Mouse (Mus musculus): Measurements from ENCODE around the gene Stx17. TPM values are rescaled to one million over a fixed set of nuclear protein-coding genes. Genes with fewer than 3 reads are reported as not detected.

Stx17 gene
- polyA plus RNA-seq, 1 experiment from 2014 or later = 20.1 TPM

- no peak for ATAC-seq (replicated peaks; ENCODE audit: extremely low read depth, insufficient read depth, low FRiP score)
- Histone ChIP-seq H3K4me3 (ENCODE audit: low read length) (no peak overlapping the region), H3K4me1 (ENCODE audit: control insufficient read depth, insufficient read depth, low read length) (no peaks in the 10 kb centered on the region), H3K9ac (ENCODE audit: low read length) (no peak overlapping the region), H3K36me3 (ENCODE audit: control insufficient read depth, insufficient read depth) (no peaks in the 10 kb centered on the region), H3K9me3 (replicated peaks; ENCODE audit: control insufficient read depth, low read length) (no peaks in the 10 kb centered on the region), H3K27ac (ENCODE audit: low read length) (no peak overlapping the region), H3K4me2 (ENCODE audit: low read depth, low read length) (no peak overlapping the region), H3K27me3 (ENCODE audit: control insufficient read depth, insufficient read depth, low read length) (no peaks in the 10 kb centered on the region)
- WGBS = 80% methylated on average over 8 of the region's 8 CpGs
These were observed 24.5 kb upstream of the Stx17 start for GRCm38 (mm10) chr4:48100217-48100616.

GRCm38 (mm10) chr4:48101981-48102380, 22.7 kb upstream of the Stx17 start:
- no peaks in the 10 kb centered on the region for H3K27me3 ChIP-seq (ENCODE audit: control insufficient read depth, insufficient read depth, low read length)
- no peaks in the 10 kb centered on the region for H3K4me1 ChIP-seq (ENCODE audit: control insufficient read depth, insufficient read depth, low read length)
- no peak overlapping the region for H3K27ac ChIP-seq (ENCODE audit: low read length)
- ATAC-seq (replicated peaks; ENCODE audit: extremely low read depth, insufficient read depth, low FRiP score) = no peak
- no peak overlapping the region for H3K4me3 ChIP-seq (ENCODE audit: low read length)
- H3K36me3 ChIP-seq (ENCODE audit: control insufficient read depth, insufficient read depth) = no peaks in the 10 kb centered on the region
- no peaks in the 10 kb centered on the region for H3K9me3 ChIP-seq (replicated peaks; ENCODE audit: control insufficient read depth, low read length)
- WGBS = 75% methylated on average over 2 of the region's 2 CpGs
- no peak overlapping the region for H3K9ac ChIP-seq (ENCODE audit: low read length)
- H3K4me2 ChIP-seq (ENCODE audit: low read depth, low read length) = no peak overlapping the region

GRCm38 (mm10) chr4:48105387-48105786, 19.3 kb upstream of the Stx17 start:
- no peaks in the 10 kb centered on the region for H3K36me3 ChIP-seq (ENCODE audit: control insufficient read depth, insufficient read depth)
- WGBS = 63% methylated on average over 5 of the region's 5 CpGs
- no peaks in the 10 kb centered on the region for H3K9me3 ChIP-seq (replicated peaks; ENCODE audit: control insufficient read depth, low read length)
- H3K27me3 ChIP-seq (ENCODE audit: control insufficient read depth, insufficient read depth, low read length) = no peaks in the 10 kb centered on the region
- H3K4me3 ChIP-seq (ENCODE audit: low read length) = no peak overlapping the region
- no peak for ATAC-seq (replicated peaks; ENCODE audit: extremely low read depth, insufficient read depth, low FRiP score)
- H3K4me2 ChIP-seq (ENCODE audit: low read depth, low read length) = no peak overlapping the region
- no peak overlapping the region for H3K27ac ChIP-seq (ENCODE audit: low read length)
- H3K4me1 ChIP-seq (ENCODE audit: control insufficient read depth, insufficient read depth, low read length) = no peaks in the 10 kb centered on the region
- no peak overlapping the region for H3K9ac ChIP-seq (ENCODE audit: low read length)

- WGBS = 72% methylated on average over 6 of the region's 6 CpGs
- Histone ChIP-seq H3K4me3 (ENCODE audit: low read length) (no peak overlapping the region), H3K27me3 (ENCODE audit: control insufficient read depth, insufficient read depth, low read length) (no peaks in the 10 kb centered on the region), H3K4me2 (ENCODE audit: low read depth, low read length) (no peak overlapping the region), H3K4me1 (ENCODE audit: control insufficient read depth, insufficient read depth, low read length) (no peaks in the 10 kb centered on the region), H3K9ac (ENCODE audit: low read length) (no peak overlapping the region), H3K27ac (ENCODE audit: low read length) (no peak overlapping the region), H3K36me3 (ENCODE audit: control insufficient read depth, insufficient read depth) (no peaks in the 10 kb centered on the region), H3K9me3 (replicated peaks; ENCODE audit: control insufficient read depth, low read length) (no peaks in the 10 kb centered on the region)
- ATAC-seq (replicated peaks; ENCODE audit: extremely low read depth, insufficient read depth, low FRiP score) = no peak
These were observed 17.6 kb upstream of the Stx17 start for GRCm38 (mm10) chr4:48107086-48107485.

- Histone ChIP-seq H3K36me3 (ENCODE audit: control insufficient read depth, insufficient read depth) (no peaks in the 10 kb centered on the region), H3K4me1 (ENCODE audit: control insufficient read depth, insufficient read depth, low read length) (no peaks in the 10 kb centered on the region), H3K4me3 (ENCODE audit: low read length) (no peak overlapping the region), H3K27me3 (ENCODE audit: control insufficient read depth, insufficient read depth, low read length) (no peaks in the 10 kb centered on the region), H3K27ac (ENCODE audit: low read length) (no peak overlapping the region), H3K9me3 (replicated peaks; ENCODE audit: control insufficient read depth, low read length) (no peaks in the 10 kb centered on the region), H3K4me2 (ENCODE audit: low read depth, low read length) (no peak overlapping the region), H3K9ac (ENCODE audit: low read length) (no peak overlapping the region)
- 58% methylated on average over 2 of the region's 2 CpGs for WGBS
- no peak for ATAC-seq (replicated peaks; ENCODE audit: extremely low read depth, insufficient read depth, low FRiP score)
These were observed 16.1 kb upstream of the Stx17 start for GRCm38 (mm10) chr4:48108591-48108990.

- no peaks in the 10 kb centered on the region for H3K9me3 ChIP-seq (replicated peaks; ENCODE audit: control insufficient read depth, low read length)
- no peaks in the 10 kb centered on the region for H3K4me1 ChIP-seq (ENCODE audit: control insufficient read depth, insufficient read depth, low read length)
- no peak for ATAC-seq (replicated peaks; ENCODE audit: extremely low read depth, insufficient read depth, low FRiP score)
- no peak overlapping the region for H3K4me2 ChIP-seq (ENCODE audit: low read depth, low read length)
- no peaks in the 10 kb centered on the region for H3K27me3 ChIP-seq (ENCODE audit: control insufficient read depth, insufficient read depth, low read length)
- no peak overlapping the region for H3K27ac ChIP-seq (ENCODE audit: low read length)
- WGBS = 83% methylated on average over 3 of the region's 3 CpGs
- no peaks in the 10 kb centered on the region for H3K36me3 ChIP-seq (ENCODE audit: control insufficient read depth, insufficient read depth)
- no peak overlapping the region for H3K9ac ChIP-seq (ENCODE audit: low read length)
- no peak overlapping the region for H3K4me3 ChIP-seq (ENCODE audit: low read length)
These were observed 14.4 kb upstream of the Stx17 start for GRCm38 (mm10) chr4:48110331-48110730.

GRCm38 (mm10) chr4:48116191-48116590, 8.5 kb upstream of the Stx17 start:
- no peak overlapping the region for H3K4me3 ChIP-seq (ENCODE audit: low read length)
- H3K36me3 ChIP-seq (ENCODE audit: control insufficient read depth, insufficient read depth) = no peaks in the 10 kb centered on the region
- no peaks in the 10 kb centered on the region for H3K27me3 ChIP-seq (ENCODE audit: control insufficient read depth, insufficient read depth, low read length)
- ATAC-seq (replicated peaks; ENCODE audit: extremely low read depth, insufficient read depth, low FRiP score) = no peak
- H3K9ac ChIP-seq (ENCODE audit: low read length) = no peak overlapping the region
- H3K27ac ChIP-seq (ENCODE audit: low read length) = no peak overlapping the region
- H3K4me1 ChIP-seq (ENCODE audit: control insufficient read depth, insufficient read depth, low read length) = no peaks in the 10 kb centered on the region
- WGBS = 61% methylated on average over 4 of the region's 4 CpGs
- H3K4me2 ChIP-seq (ENCODE audit: low read depth, low read length) = no peak overlapping the region
- H3K9me3 ChIP-seq (replicated peaks; ENCODE audit: control insufficient read depth, low read length) = no peaks in the 10 kb centered on the region

GRCm38 (mm10) chr4:48124416-48124772, 321 bp upstream of the Stx17 start:
- H3K9ac ChIP-seq (ENCODE audit: low read length) = no peak overlapping the region
- no peaks in the 10 kb centered on the region for H3K9me3 ChIP-seq (replicated peaks; ENCODE audit: control insufficient read depth, low read length)
- H3K4me2 ChIP-seq (ENCODE audit: low read depth, low read length) = peak overlapping the region; percentile 80
- H3K4me1 ChIP-seq (ENCODE audit: control insufficient read depth, insufficient read depth, low read length) = peaks cover 4% of the 10 kb centered on the region; the same call in 1 of the 2 replicates
- H3K4me3 ChIP-seq (ENCODE audit: low read length) = peak overlapping the region; percentile 76
- ATAC-seq (replicated peaks; ENCODE audit: extremely low read depth, insufficient read depth, low FRiP score) = peak; percentile 69
- no peaks in the 10 kb centered on the region for H3K36me3 ChIP-seq (ENCODE audit: control insufficient read depth, insufficient read depth)
- 3% methylated on average over 9 of the region's 9 CpGs for WGBS
- no peak overlapping the region for H3K27ac ChIP-seq (ENCODE audit: low read length)
- no peaks in the 10 kb centered on the region for H3K27me3 ChIP-seq (ENCODE audit: control insufficient read depth, insufficient read depth, low read length)

GRCm38 (mm10) chr4:48130314-48130713, 5.6 kb downstream of the Stx17 start:
- 68% methylated on average over 6 of the region's 6 CpGs for WGBS
- Histone ChIP-seq H3K4me2 (ENCODE audit: low read depth, low read length) (no peak overlapping the region), H3K9ac (ENCODE audit: low read length) (no peak overlapping the region), H3K4me3 (ENCODE audit: low read length) (no peak overlapping the region), H3K4me1 (ENCODE audit: control insufficient read depth, insufficient read depth, low read length) (peaks cover 4% of the 10 kb centered on the region; the same call in 1 of the 2 replicates), H3K36me3 (ENCODE audit: control insufficient read depth, insufficient read depth) (peaks cover 6% of the 10 kb centered on the region), H3K27ac (ENCODE audit: low read length) (no peak overlapping the region), H3K9me3 (replicated peaks; ENCODE audit: control insufficient read depth, low read length) (no peaks in the 10 kb centered on the region), H3K27me3 (ENCODE audit: control insufficient read depth, insufficient read depth, low read length) (no peaks in the 10 kb centered on the region)
- ATAC-seq (replicated peaks; ENCODE audit: extremely low read depth, insufficient read depth, low FRiP score) = no peak

GRCm38 (mm10) chr4:48131606-48132005, 6.9 kb downstream of the Stx17 start:
- H3K27ac ChIP-seq (ENCODE audit: low read length) = no peak overlapping the region
- no peaks in the 10 kb centered on the region for H3K9me3 ChIP-seq (replicated peaks; ENCODE audit: control insufficient read depth, low read length)
- ATAC-seq (replicated peaks; ENCODE audit: extremely low read depth, insufficient read depth, low FRiP score) = no peak
- H3K4me2 ChIP-seq (ENCODE audit: low read depth, low read length) = no peak overlapping the region
- no peaks in the 10 kb centered on the region for H3K27me3 ChIP-seq (ENCODE audit: control insufficient read depth, insufficient read depth, low read length)
- H3K9ac ChIP-seq (ENCODE audit: low read length) = no peak overlapping the region
- H3K4me3 ChIP-seq (ENCODE audit: low read length) = no peak overlapping the region
- 92% methylated on average over 9 of the region's 9 CpGs for WGBS
- no peaks in the 10 kb centered on the region for H3K4me1 ChIP-seq (ENCODE audit: control insufficient read depth, insufficient read depth, low read length)
- peaks cover 9% of the 10 kb centered on the region for H3K36me3 ChIP-seq (ENCODE audit: control insufficient read depth, insufficient read depth)
